Mouse (Mus musculus) lung, postnatal 36 days (tissue): ENCODE results near the gene Slc25a19.
"Not testable (repeated sequence)": the region's sequence is repeated elsewhere in the genome, so short reads cannot be mapped to it uniquely, and the experiment has no call there.

ENCODE experiments used
- DNase-seq: peaks from one replicate; pipeline ENCODE4 v3.0.0; 2022; ENCODE audit warnings: mixed read lengths

The Slc25a19 gene

GRCm38 (mm10) chr11:115627705-115628464, at the start of gene Slc25a19:
Gene Slc25a19 (minus strand): TSS chr11:115628295.
- peak; percentile 100 for DNase-seq

GRCm38 (mm10) chr11:115677511-115677910, 49.4 kb upstream of the Slc25a19 start:
- no peak for DNase-seq

GRCm38 (mm10) chr11:115676738-115677137, 48.6 kb upstream of the Slc25a19 start:
- peak; percentile 44 for DNase-seq

- no peak for DNase-seq
Observed at GRCm38 (mm10) chr11:115674235-115674865, 46.3 kb upstream of the Slc25a19 start.

- no peak for DNase-seq
Observed at GRCm38 (mm10) chr11:115673471-115674234, 45.6 kb upstream of the Slc25a19 start.

- no peak for DNase-seq
Observed at GRCm38 (mm10) chr11:115672226-115672987, 44.3 kb upstream of the Slc25a19 start.

GRCm38 (mm10) chr11:115670451-115671050, 42.5 kb upstream of the Slc25a19 start:
- no peak for DNase-seq

GRCm38 (mm10) chr11:115663676-115664335, 35.7 kb upstream of the Slc25a19 start:
- DNase-seq, result no peak

- DNase-seq, result no peak
Observed at GRCm38 (mm10) chr11:115660376-115660775, 32.3 kb upstream of the Slc25a19 start.

- DNase-seq, result no peak
Observed at GRCm38 (mm10) chr11:115658521-115658920, 30.4 kb upstream of the Slc25a19 start.

- DNase-seq, result no peak
Observed at GRCm38 (mm10) chr11:115654128-115654527, 26.0 kb upstream of the Slc25a19 start.

- no peak for DNase-seq
Observed at GRCm38 (mm10) chr11:115653194-115653593, 25.1 kb upstream of the Slc25a19 start.

- DNase-seq, result no peak
Observed at GRCm38 (mm10) chr11:115651680-115652079, 23.6 kb upstream of the Slc25a19 start.

GRCm38 (mm10) chr11:115649706-115650105, 21.6 kb upstream of the Slc25a19 start:
- no peak for DNase-seq

- DNase-seq, result peak; percentile 86
Observed at GRCm38 (mm10) chr11:115647459-115647858, 19.4 kb upstream of the Slc25a19 start.

GRCm38 (mm10) chr11:115646439-115646838, 18.3 kb upstream of the Slc25a19 start:
- DNase-seq, result no peak

- not testable (repeated sequence) for DNase-seq
Observed at GRCm38 (mm10) chr11:115645498-115645897, 17.4 kb upstream of the Slc25a19 start.

GRCm38 (mm10) chr11:115644308-115644707, 16.2 kb upstream of the Slc25a19 start:
- no peak for DNase-seq

- no peak for DNase-seq
Observed at GRCm38 (mm10) chr11:115643265-115643664, 15.2 kb upstream of the Slc25a19 start.

GRCm38 (mm10) chr11:115642705-115643104, 14.6 kb upstream of the Slc25a19 start:
- no peak for DNase-seq

- no peak for DNase-seq
Observed at GRCm38 (mm10) chr11:115641664-115642036, 13.6 kb upstream of the Slc25a19 start.
